ENCODE assay signal across 8 mouse cellular contexts in genomic region chr6:50808126-50808525, GRCm38 (mm10).
A peak's percentile ranks its signal among the peaks of the same experiment; 100 is the strongest.
DNase-seq lines count a peak whose midpoint lies in the region; ATAC-seq lines count a peak whose summit lies in the region.

No protein-coding gene starts in this region.

- WGBS in lung, embryonic 15.5 days = 6% methylated on average over 4 of the region's 4 CpGs

- peak; percentile 16 for ATAC-seq in lung, embryonic 15.5 days (ENCODE audit: borderline replicate concordance, extremely low read depth, low FRiP score, low TSS enrichment)

- DNase-seq in A20 (ENCODE audit: low read depth, low spot score) = peak; percentile 49
- DNase-seq in MN1 (ENCODE audit: low spot score) = peak; percentile 42
- DNase-seq in cerebellum, postnatal 36 days = peak; percentile 67 to 79
- DNase-seq in gastrocnemius, postnatal 36 days = peak; percentile 34 to 69
- DNase-seq in kidney, postnatal 25 days = peak; percentile 54 to 89
- DNase-seq in right cerebral cortex, postnatal 4 days = peak; percentile 93
- no peak for DNase-seq in yolk sac, embryonic 10.5 days (ENCODE audit: low spot score)

- peak overlapping the region; percentile 63 for H3K4me2 ChIP-seq in lung, embryonic 15.5 days

- H3K27me3 ChIP-seq in lung, embryonic 15.5 days = peaks cover 6% of the 10 kb centered on the region; the same call in 1 of the 2 replicates

- H3K27ac ChIP-seq in lung, embryonic 15.5 days = peak overlapping the region; percentile 78

- 0 out of 2 replicates have a peak overlapping the region, but pooled peaks have one; percentile 10 for H3K9ac ChIP-seq in lung, embryonic 15.5 days

- no peaks in the 10 kb centered on the region for H3K36me3 ChIP-seq in lung, embryonic 15.5 days

- peaks cover 21% of the 10 kb centered on the region for H3K4me1 ChIP-seq in lung, embryonic 15.5 days

- H3K9me3 ChIP-seq in lung, embryonic 15.5 days = no peaks in the 10 kb centered on the region

- peak overlapping the region; percentile 25 for H3K4me3 ChIP-seq in lung, embryonic 15.5 days

- intact Hi-C loops in gastrocnemius, postnatal 36 days (cut with DNase I) = loop anchor here (1.0 to 10.0 kb wide), 3 partner anchors 127 to 1417 kb away; partner anchors contain the start of gene Hoxa7
